Mouse (Mus musculus) liver (tissue): Measurements from ENCODE around the gene Cfap157.

Experiments used
- DNase-seq: peaks from one replicate; pipeline ENCODE4 v3.0.0-alpha.2; 2020; ENCODE audit warnings: mixed read lengths

Gene Cfap157

GRCm38 (mm10) chr2:32784048-32784681 lies at the start of gene Cfap157:
Gene Cfap157 (minus strand): TSS chr2:32784428.
- DNase-seq: no peak

DNA sequence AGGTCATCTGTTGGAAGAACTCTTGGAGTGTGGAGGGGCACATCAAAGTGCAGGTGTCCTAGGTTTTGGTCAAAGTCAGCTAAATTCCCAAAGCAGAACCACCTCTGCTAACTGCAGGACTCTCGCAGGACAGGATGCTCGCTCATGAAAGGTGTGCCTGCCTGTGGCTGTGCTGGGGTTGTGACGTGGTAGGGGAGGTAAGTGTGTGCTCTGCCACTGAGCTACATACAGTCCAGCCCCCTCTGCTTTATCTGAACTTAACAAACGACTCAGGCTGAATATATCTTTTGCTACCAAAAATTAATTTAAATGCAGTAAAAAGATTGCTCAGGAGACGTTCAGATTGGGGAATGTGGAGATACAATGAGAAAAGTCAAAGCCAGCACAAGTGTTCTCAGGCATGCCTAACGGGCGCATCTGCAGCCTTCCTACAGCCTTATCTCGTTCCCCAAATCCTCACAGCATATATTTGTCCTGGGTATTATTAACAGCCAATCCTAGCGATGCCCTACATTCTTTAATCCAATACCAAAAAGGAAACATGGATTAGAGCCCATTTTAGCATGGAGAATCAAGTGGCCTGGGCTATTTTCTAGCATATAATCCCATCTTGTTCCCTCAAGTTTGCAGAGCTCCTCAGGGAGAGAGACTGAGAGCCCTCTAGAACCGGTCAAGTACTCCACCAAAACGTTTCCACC lies 44.9 kb upstream of the Cfap157 start:
- DNase-seq: no peak

DNA sequence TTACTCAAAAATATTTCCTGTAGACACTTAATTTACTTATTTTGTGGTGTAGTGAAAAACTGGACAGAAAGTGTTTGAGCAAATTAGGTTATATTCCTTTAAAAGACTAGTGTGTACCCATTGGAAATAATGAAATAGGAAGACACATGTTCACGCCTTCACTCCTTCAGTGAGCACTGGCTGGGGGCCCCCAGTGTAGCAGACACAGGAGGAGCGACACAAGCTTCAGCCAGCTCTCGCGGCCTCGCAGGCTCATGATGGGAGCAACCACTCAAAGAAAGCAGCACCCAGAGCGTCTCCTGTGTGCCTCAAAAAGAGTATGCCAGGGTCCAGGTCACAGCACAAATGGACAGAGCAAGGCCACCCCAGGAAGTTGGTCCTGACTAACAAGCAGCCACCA lies 41.6 kb upstream of the Cfap157 start:
- no peak for DNase-seq

DNA sequence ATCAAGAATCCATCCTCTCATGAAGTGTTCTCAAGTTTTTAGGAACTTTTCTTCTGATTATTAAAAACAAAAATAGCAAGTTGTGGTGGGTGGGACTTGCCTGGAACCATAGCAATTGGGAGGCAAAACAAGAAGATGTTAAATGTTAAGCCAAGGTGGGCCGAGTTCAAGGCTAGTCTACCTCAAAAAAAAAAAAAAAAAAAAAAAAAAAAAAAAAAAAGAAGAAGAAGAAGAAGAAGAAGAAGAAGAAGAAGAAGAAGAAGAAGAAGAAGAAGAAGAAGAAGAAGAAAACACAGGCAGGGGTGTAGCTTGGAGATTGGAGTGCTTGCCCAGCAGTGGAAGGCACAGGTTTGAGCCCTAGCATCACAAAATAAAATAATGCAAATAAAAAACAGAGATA lies 40.5 kb upstream of the Cfap157 start:
- DNase-seq: no peak

DNA sequence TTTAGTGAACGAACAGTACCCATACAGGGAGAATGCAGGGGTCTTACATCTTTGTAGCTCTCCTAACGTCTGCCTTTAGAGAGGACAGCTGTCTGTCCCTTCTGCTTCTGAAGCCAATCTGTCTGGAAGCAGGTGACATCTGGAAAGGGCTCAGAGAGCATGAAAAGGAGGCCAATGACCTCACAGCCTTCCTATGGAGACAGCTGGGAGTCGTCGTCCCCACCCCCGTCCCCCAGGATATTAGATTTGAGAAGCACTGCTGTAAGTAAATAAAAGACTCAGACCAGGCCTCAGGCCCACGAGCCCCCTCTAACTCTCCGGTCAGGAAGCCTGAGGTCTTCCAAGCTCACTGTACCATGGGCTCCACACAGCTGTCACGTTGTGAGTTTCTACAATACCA lies 40.0 kb upstream of the Cfap157 start:
- no peak for DNase-seq

DNA sequence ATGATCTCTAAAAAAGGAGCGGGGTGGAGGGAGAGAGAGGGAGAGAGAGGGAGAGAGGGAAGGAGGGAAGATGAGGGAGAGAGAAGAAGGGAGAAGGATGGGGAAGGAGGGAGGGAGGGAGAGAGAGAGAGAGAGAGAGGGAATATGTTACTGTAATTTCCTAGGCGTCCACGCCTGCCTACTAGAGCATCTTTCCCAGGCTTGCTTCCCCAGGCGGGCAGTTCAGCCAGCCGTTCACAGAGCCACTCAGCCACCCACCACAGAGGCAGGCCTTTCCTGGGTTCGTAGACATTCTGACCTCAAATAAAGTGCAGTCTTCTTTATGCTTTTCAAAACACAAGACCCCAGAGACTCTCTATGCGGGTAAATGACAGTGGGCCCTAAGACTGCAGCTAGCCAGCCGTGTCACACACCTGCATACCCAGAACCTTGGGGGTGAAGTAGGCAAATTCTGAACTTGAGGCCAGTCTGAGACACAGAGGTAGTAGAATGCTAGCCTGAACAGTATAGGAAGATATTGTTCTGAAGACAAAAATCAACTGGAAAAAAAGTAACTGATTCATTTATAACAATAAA lies 39.4 kb upstream of the Cfap157 start:
- DNase-seq: no peak

- no peak for DNase-seq
These were observed 38.9 kb upstream of the Cfap157 start for GRCm38 (mm10) chr2:32823153-32823552.

DNA sequence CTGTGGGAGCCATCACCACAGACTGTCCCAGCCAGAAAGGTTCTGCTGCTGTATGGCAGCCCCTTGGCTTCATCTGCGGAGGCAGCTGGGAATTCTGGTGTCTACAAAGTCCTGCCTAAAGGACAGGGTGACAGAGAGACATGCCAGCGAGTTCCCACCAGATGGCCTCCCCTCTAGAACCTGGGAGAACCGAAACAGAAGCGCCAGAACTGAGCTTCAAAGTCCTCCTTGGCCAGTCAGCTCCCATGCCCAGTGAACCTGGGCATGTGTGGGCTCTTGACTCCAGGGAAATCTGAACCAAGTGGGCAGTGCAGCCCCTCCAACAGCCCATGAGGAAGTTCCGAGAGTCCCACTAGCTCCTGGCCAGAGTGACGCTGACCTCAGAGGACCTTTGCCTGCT lies 38.4 kb upstream of the Cfap157 start:
- DNase-seq: no peak

DNA sequence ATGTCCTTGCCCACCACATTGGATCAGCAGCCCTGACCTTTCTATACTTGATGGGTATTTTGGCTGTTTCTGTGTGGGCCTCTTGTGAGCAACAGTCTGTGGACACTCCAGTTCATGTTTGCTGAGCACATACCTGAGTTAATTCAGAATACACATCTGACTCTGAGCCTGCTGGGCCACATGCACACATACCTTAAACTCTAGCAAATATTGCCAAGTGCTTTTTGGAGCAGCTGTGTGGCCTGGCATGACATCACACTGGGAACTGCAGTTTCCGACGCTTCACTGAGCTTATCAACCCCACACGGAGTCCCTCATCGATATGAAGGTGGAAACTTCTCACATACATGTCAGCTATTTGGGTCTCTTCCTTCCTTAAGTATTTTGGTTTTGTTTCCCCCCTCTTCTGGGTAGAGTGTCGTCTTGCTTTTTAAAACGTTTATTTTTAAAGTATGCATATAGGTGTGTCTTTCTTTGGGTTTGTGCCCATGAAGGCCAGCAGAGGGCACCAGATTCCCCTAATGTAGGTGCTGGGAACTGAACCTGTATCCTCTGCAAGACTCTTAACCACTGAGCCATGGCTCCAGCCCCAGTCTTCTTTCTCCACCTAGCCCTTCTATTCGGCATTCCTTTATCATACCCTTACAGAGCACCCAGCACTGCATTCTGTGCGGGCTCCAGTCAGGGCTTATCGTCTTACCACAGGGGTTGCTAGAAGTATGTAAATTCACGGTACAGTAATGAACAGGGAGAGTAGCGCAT lies 37.0 kb upstream of the Cfap157 start:
- peak; percentile 50 for DNase-seq

DNA sequence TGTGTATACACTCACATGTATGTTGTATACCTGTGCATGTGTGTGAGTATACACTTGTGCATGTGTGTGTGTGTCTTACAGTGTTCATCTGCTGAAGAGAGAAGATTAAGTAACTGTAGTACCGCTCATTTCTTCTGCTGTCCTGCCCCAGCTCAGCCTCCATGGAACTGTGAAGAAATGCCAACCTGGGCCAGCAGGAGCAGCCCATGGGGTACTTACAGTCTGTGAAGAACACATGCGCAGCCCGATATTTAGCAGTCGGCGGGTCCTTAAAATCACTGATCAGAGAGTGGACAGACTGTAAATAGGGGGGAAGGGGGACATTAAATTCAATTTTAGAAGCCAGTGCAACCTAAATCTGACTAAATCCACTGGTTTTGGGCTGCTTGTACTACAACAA lies 34.0 kb upstream of the Cfap157 start:
- no peak for DNase-seq

DNA sequence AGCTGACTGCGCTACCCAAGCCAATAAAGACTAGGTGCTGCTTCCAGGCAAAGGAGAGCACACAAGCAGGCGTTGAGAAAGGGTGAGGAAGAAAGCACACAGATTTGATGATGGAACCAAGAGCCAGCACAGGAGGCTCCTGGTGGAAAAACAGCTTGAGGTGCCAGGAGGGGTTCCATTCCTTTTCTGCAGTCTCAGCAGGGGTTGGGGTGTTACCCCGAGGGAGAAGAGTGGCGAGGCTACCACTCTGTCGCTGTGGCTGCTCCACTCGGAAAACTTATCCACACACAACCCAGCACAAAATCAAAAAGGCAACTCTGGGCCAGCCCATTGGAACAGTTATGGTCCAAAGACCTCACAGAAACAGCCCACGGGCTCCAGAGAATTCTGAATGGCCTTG lies 33.4 kb upstream of the Cfap157 start:
- DNase-seq: no peak

- no peak for DNase-seq
These were observed 32.8 kb upstream of the Cfap157 start for GRCm38 (mm10) chr2:32816946-32817581.

DNA sequence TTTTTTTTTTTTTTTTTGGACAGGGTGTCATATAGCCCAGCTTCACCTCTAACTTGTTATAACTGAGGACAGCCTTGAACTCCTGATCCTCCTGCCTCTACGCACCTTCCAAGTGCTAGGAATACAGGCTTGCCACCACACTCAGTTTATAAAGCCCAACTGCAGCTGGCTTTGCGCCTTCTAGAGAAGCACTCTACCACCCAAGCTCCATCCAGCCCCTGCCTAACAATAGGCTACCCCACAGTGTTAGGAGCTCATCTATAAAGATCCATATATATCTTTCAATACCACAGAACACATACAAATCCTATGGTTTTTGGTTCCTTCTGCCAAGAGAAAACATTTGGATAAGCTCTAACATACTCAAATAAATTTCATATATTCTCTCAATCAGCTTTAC lies 32.3 kb upstream of the Cfap157 start:
- DNase-seq: no peak

DNA sequence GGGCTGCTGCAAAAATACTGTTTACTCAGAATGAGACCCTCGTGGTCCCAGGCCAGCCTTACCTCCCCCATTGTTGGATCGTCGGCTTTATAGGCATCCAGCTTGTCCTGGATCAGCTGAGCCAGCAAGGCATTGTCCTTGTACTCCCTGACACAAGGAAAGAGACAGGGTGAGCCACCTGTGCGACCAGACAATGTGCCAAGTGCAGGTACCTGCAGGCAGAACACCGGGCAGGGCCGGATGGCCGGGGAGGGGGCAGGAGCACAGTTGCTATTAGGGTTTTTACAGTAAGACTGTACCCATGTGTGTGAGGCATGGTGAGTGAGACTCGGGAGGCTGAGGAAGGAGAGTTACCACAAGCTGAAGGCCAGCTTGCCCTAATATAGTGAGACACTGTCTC lies 27.7 kb upstream of the Cfap157 start:
- DNase-seq: no peak

- DNase-seq: no peak
These were observed 24.8 kb upstream of the Cfap157 start for GRCm38 (mm10) chr2:32808816-32809566.

- no peak for DNase-seq
These were observed 14.2 kb upstream of the Cfap157 start for GRCm38 (mm10) chr2:32798251-32798962.

GRCm38 (mm10) chr2:32795748-32796418 lies 11.7 kb upstream of the Cfap157 start:
- no peak for DNase-seq

GRCm38 (mm10) chr2:32791297-32791696 lies 7.1 kb upstream of the Cfap157 start:
- no peak for DNase-seq

DNA sequence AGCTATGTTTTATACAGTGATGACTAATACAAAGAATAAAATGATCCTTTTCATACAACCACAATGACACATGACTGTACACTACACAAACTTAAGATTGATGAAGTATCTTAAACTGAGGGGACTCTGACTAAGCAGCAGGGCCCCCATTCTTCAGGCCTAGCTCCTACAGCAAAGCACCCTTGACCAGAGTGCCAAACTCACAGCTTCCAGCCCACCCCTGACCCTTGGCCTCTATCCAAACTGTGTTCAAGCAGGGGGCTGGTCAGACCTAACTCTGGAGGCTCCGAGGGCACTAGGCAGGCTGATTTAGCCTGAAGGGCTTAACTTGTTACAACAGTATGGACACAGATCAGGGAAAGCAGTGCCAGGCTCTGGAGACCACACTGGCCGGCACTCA lies 4.4 kb upstream of the Cfap157 start:
- no peak for DNase-seq

- no peak for DNase-seq
These were observed 2.9 kb upstream of the Cfap157 start for GRCm38 (mm10) chr2:32787176-32787575.

- no peak for DNase-seq
These were observed 2.5 kb downstream of the Cfap157 start for GRCm38 (mm10) chr2:32781710-32782109.
